Mouse (Mus musculus): ENCODE measurements at regions not wholly inside any gene's neighbourhood (a gene's known extent, or its start where the extent isn't known, plus 50 kb on each side); places are given as distances from the start of the nearest gene placed in this dataset.
A peak's percentile ranks its signal among the peaks of the same experiment; 100 is the strongest.

GRCm38 (mm10) chr17:3248875-3249274 lies 77.5 kb upstream of the Tiam2 start:
- DNase-seq = no peak

DNA sequence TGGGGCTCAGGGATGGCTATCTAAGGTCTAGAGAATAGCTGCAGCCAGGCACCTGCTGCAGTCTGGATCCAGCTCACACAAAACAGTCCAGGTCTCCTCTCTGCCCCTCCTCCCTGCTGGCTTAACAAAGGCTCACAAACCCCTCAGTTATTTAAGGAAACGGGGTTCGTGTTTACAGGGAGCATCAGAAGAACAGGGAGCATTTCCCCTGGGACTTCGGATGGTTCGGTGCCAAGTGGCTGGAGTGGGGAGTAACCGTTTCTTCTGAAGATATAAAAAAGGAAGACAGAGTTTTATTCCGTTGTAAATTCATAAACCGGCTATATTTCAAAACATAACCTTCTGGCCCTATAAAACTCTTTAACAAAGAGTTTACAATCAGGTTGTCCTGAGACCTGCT lies 77.1 kb upstream of the Tiam2 start:
- DNase-seq = no peak

GRCm38 (mm10) chr17:3251176-3251575 lies 75.2 kb upstream of the Tiam2 start:
- DNase-seq = no peak

DNA sequence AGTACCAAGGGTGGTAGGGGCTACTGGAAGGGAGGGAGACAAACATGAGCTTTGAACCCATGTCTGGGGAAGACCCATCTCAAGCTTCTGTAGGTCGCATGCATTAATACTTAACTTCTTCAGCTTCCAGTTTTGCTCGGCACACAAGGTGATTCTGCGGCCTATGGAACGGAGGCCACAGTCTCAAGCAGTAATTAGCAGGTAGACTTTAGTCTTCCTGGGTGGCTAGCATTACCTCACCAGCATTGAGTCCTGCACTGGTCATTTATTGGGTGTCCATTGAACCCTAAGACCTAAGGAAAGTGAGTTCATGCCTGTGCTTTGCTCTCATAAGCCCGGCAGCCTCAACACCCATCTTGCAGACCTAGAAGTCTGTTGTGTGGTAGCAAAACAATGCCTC lies 74.4 kb upstream of the Tiam2 start:
- DNase-seq = no peak

DNA sequence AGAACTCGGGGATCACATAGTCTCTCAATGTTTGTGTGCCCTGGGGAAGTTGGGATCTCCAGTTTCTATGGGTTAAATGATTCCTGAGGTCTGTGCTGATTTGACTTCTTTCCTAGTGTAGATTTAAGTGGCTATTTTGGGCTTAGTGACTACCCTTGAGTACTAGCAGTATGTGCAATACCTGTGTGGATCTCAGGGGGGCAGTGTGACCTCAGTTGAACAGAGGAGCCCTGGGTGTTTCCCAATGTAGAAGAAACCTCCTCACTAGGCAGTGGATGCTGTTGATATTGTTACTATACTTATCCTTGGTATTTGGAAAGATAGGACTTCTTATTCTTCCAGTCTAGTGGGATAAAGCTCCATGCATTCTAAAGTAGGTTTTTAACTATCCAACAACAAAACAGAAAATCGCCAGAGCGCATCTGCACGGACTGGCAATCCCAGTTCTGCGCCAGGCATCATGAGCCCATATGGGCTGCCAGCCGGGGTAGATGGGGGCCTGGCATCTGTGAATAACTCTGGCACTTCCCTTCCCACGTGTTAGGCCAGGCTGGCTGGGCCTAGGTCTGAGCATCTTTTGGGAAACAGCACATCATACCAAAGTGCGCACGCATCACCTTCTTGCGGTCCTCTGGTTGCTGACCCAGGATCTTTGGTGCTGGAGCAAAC lies 72.7 kb upstream of the Tiam2 start:
- DNase-seq = no peak

- no peak for DNase-seq
These were observed 69.6 kb upstream of the Tiam2 start for GRCm38 (mm10) chr17:3256765-3257164.

- no peak for DNase-seq
These were observed 67.4 kb upstream of the Tiam2 start for GRCm38 (mm10) chr17:3258811-3259510.

GRCm38 (mm10) chr17:3260796-3261195 lies 65.6 kb upstream of the Tiam2 start:
- DNase-seq = no peak

DNA sequence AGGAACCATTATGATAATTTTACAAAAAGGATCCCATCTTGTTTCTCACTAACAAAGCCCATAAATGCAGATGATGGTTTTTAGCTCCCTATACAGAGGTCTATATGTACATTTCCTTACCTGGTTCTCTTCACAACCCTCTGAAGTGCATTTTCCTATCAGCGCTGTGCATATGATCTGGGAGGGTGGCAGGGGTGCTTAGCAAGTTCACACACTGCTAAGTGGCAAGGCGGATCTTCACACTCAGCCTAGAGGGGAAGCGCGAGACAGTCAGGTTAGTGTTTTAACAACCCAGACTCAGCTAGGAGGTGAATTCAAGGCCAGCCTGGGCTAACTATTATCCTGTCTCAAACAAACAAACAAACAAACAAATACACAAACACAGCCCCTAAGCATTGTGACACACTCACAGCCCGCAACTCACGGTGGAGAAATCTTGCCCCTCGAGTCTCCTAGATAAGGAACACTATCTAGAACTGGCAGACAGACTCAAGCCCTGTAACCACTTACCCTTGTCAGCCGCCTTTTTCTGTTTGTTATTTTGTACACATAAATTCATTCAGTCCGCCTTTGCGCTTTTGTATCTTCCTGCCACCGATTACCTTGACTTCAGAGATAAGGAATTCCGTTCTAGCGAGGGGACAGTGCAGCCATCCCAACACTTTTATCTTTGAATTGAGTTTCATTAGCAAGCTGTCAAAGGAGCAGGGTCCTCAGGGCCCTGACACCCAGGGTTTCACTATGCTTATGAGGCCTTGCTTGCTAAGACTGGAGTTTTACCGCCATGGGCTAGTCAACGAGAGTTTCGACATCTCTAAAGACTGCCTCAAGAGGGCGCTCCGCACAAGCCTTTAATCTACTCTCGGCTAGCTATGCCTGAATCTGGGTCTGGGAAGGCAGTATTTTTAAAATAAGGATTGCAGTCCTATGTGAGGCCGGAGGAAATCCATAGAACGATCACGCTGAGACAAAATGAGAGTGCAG lies 53.0 kb upstream of the Tiam2 start:
- peak; percentile 86 for DNase-seq

- peak; percentile 64 for DNase-seq
These were observed 51.7 kb upstream of the Tiam2 start for GRCm38 (mm10) chr17:3274449-3275285.
